Mouse (Mus musculus): ENCODE measurements at regions not wholly inside any gene's neighbourhood (a gene's known extent, or its start where the extent isn't known, plus 50 kb on each side); places are given as distances from the start of the nearest gene placed in this dataset.
"Not testable (repeated sequence)": the region's sequence is repeated elsewhere in the genome, so short reads cannot be mapped to it uniquely, and the experiment has no call there.

GRCm38 (mm10) chr8:103644845-103645244, 456.6 kb upstream of the Cdh5 start:
- no peaks in the 10 kb centered on the region for H3K27me3 ChIP-seq (ENCODE audit: control insufficient read depth, insufficient read depth, insufficient read length)
- H3ac ChIP-seq (ENCODE audit: control insufficient read depth, insufficient read length), result no peak overlapping the region
- TF ChIP-seq REST (IDR thresholded peaks at IDR 0.05; ENCODE audit: insufficient read depth, insufficient read length) (no peak), MYOG (IDR thresholded peaks at IDR 0.05; ENCODE audit: control insufficient read depth in 1 of 3, insufficient read depth in 1 of 3, insufficient read length in 2 of 3, low read depth in 2 of 3) (no peak), MAX (IDR thresholded peaks at IDR 0.05; ENCODE audit: low read depth) (no peak), MYOD1 (IDR thresholded peaks at IDR 0.05; ENCODE audit: control insufficient read depth in 1 of 3, insufficient read length in 2 of 3, low read depth in 2 of 3) (no peak), USF1 (IDR thresholded peaks at IDR 0.05; ENCODE audit: low read depth) (no peak), CEBPB (IDR thresholded peaks at IDR 0.05; ENCODE audit: insufficient read depth, poor library complexity, severe bottlenecking) (no peak), TCF12 (IDR thresholded peaks at IDR 0.05; ENCODE audit: insufficient read depth, poor library complexity, severe bottlenecking) (no peak), E2F4 (IDR thresholded peaks at IDR 0.05; ENCODE audit: insufficient read depth) (no peak), SRF (IDR thresholded peaks at IDR 0.05; ENCODE audit: control insufficient read depth, insufficient read length, low read depth) (no peak), POLR2A (IDR thresholded peaks at IDR 0.05; ENCODE audit: insufficient read length, low read depth) (no peak), POLR2AphosphoS2 (IDR thresholded peaks at IDR 0.05; ENCODE audit: insufficient read length, low read depth) (no peak), TCF3 (IDR thresholded peaks at IDR 0.05; ENCODE audit: insufficient read length, low read depth) (no peak)
- H3K4me3 ChIP-seq, result no peak overlapping the region
- no peak overlapping the region for H3K4me2 ChIP-seq (ENCODE audit: low read depth)
- H3K79me2 ChIP-seq (ENCODE audit: control insufficient read depth, insufficient read depth), result no peaks in the 10 kb centered on the region
- no peaks in the 10 kb centered on the region for H3K36me3 ChIP-seq (ENCODE audit: control insufficient read depth, insufficient read depth)

GRCm38 (mm10) chr8:103664796-103665195, 436.6 kb upstream of the Cdh5 start:
- no peak for TF ChIP-seq MYOG (IDR thresholded peaks at IDR 0.05; ENCODE audit: control insufficient read depth in 1 of 3, insufficient read depth in 1 of 3, insufficient read length in 2 of 3, low read depth in 2 of 3)
- no peak for TF ChIP-seq REST (IDR thresholded peaks at IDR 0.05; ENCODE audit: insufficient read depth, insufficient read length)
- no peak for TF ChIP-seq SRF (IDR thresholded peaks at IDR 0.05; ENCODE audit: control insufficient read depth, insufficient read length, low read depth)
- no peak for TF ChIP-seq E2F4 (IDR thresholded peaks at IDR 0.05; ENCODE audit: insufficient read depth)
- TF ChIP-seq POLR2A (IDR thresholded peaks at IDR 0.05; ENCODE audit: insufficient read length, low read depth), result no peak
- TF ChIP-seq USF1 (IDR thresholded peaks at IDR 0.05; ENCODE audit: low read depth), result no peak
- no peak for TF ChIP-seq MAX (IDR thresholded peaks at IDR 0.05; ENCODE audit: low read depth)
- no peak for TF ChIP-seq POLR2AphosphoS2 (IDR thresholded peaks at IDR 0.05; ENCODE audit: insufficient read length, low read depth)
- no peak for TF ChIP-seq TCF3 (IDR thresholded peaks at IDR 0.05; ENCODE audit: insufficient read length, low read depth)
- no peak for TF ChIP-seq TCF12 (IDR thresholded peaks at IDR 0.05; ENCODE audit: insufficient read depth, poor library complexity, severe bottlenecking)
- TF ChIP-seq MYOD1 (IDR thresholded peaks at IDR 0.05; ENCODE audit: control insufficient read depth in 1 of 3, insufficient read length in 2 of 3, low read depth in 2 of 3), result no peak
- TF ChIP-seq CEBPB (IDR thresholded peaks at IDR 0.05; ENCODE audit: insufficient read depth, poor library complexity, severe bottlenecking), result no peak
- H3K27me3 ChIP-seq (ENCODE audit: control insufficient read depth, insufficient read depth, insufficient read length), result no peaks in the 10 kb centered on the region
- H3K36me3 ChIP-seq (ENCODE audit: control insufficient read depth, insufficient read depth), result no peaks in the 10 kb centered on the region

GRCm38 (mm10) chr8:103686233-103686632, 415.2 kb upstream of the Cdh5 start:
- H3ac ChIP-seq (ENCODE audit: control insufficient read depth, insufficient read length); H3K79me2 ChIP-seq (ENCODE audit: control insufficient read depth, insufficient read depth); H3K4me3 ChIP-seq; H3K27me3 ChIP-seq (ENCODE audit: control insufficient read depth, insufficient read depth, insufficient read length); H3K4me2 ChIP-seq (ENCODE audit: low read depth); H3K36me3 ChIP-seq (ENCODE audit: control insufficient read depth, insufficient read depth): not testable (repeated sequence)

More at GRCm38 (mm10) chr8:103664796-103665195, 436.6 kb upstream of the Cdh5 start:
- Histone ChIP-seq H3K79me2 (ENCODE audit: control insufficient read depth, insufficient read depth) (no peaks in the 10 kb centered on the region), H3K4me3 (no peak overlapping the region), H3K4me2 (ENCODE audit: low read depth) (no peak overlapping the region), H3ac (ENCODE audit: control insufficient read depth, insufficient read length) (no peak overlapping the region)

- Histone ChIP-seq H3K36me3 (ENCODE audit: control insufficient read depth, insufficient read depth) (no peaks in the 10 kb centered on the region), H3K4me2 (ENCODE audit: low read depth) (no peak overlapping the region)
- TF ChIP-seq MYOD1 (IDR thresholded peaks at IDR 0.05; ENCODE audit: control insufficient read depth in 1 of 3, insufficient read length in 2 of 3, low read depth in 2 of 3) (no peak), USF1 (IDR thresholded peaks at IDR 0.05; ENCODE audit: low read depth) (no peak), SRF (IDR thresholded peaks at IDR 0.05; ENCODE audit: control insufficient read depth, insufficient read length, low read depth) (no peak), POLR2AphosphoS2 (IDR thresholded peaks at IDR 0.05; ENCODE audit: insufficient read length, low read depth) (no peak), MAX (IDR thresholded peaks at IDR 0.05; ENCODE audit: low read depth) (no peak), TCF3 (IDR thresholded peaks at IDR 0.05; ENCODE audit: insufficient read length, low read depth) (no peak)
Measured at GRCm38 (mm10) chr8:103690438-103690837, 411.0 kb upstream of the Cdh5 start.

GRCm38 (mm10) chr8:103693531-103693930, 407.9 kb upstream of the Cdh5 start:
- TF ChIP-seq CEBPB (IDR thresholded peaks at IDR 0.05; ENCODE audit: insufficient read depth, poor library complexity, severe bottlenecking) (no peak), MAX (IDR thresholded peaks at IDR 0.05; ENCODE audit: low read depth) (no peak), REST (IDR thresholded peaks at IDR 0.05; ENCODE audit: insufficient read depth, insufficient read length) (no peak), TCF12 (IDR thresholded peaks at IDR 0.05; ENCODE audit: insufficient read depth, poor library complexity, severe bottlenecking) (no peak), MYOG (IDR thresholded peaks at IDR 0.05; ENCODE audit: control insufficient read depth in 1 of 3, insufficient read depth in 1 of 3, insufficient read length in 2 of 3, low read depth in 2 of 3) (no peak), POLR2AphosphoS2 (IDR thresholded peaks at IDR 0.05; ENCODE audit: insufficient read length, low read depth) (no peak), POLR2A (IDR thresholded peaks at IDR 0.05; ENCODE audit: insufficient read length, low read depth) (no peak), MYOD1 (IDR thresholded peaks at IDR 0.05; ENCODE audit: control insufficient read depth in 1 of 3, insufficient read length in 2 of 3, low read depth in 2 of 3) (no peak), SRF (IDR thresholded peaks at IDR 0.05; ENCODE audit: control insufficient read depth, insufficient read length, low read depth) (no peak)
- no peaks in the 10 kb centered on the region for H3K27me3 ChIP-seq (ENCODE audit: control insufficient read depth, insufficient read depth, insufficient read length)
- no peaks in the 10 kb centered on the region for H3K79me2 ChIP-seq (ENCODE audit: control insufficient read depth, insufficient read depth)
- no peak overlapping the region for H3K4me3 ChIP-seq
- H3ac ChIP-seq (ENCODE audit: control insufficient read depth, insufficient read length), result no peak overlapping the region
- H3K36me3 ChIP-seq (ENCODE audit: control insufficient read depth, insufficient read depth), result no peaks in the 10 kb centered on the region
- H3K4me2 ChIP-seq (ENCODE audit: low read depth), result no peak overlapping the region

More at GRCm38 (mm10) chr8:103690438-103690837, 411.0 kb upstream of the Cdh5 start:
- Histone ChIP-seq H3ac (ENCODE audit: control insufficient read depth, insufficient read length) (no peak overlapping the region), H3K4me3 (no peak overlapping the region), H3K27me3 (ENCODE audit: control insufficient read depth, insufficient read depth, insufficient read length) (no peaks in the 10 kb centered on the region), H3K79me2 (ENCODE audit: control insufficient read depth, insufficient read depth) (no peaks in the 10 kb centered on the region)

Data from myocyte (in vitro differentiated cells).